Mouse (Mus musculus) myocyte (in vitro differentiated cells): ENCODE measurements around the gene Castor1.

Experiments used
- CEBPB ChIP-seq: IDR thresholded peaks from 2 replicates; pipeline ENCODE4 v1.6.1; 2011; ENCODE audit warnings: mild to moderate bottlenecking, moderate library complexity; ENCODE audit not compliant: poor library complexity, insufficient read depth, severe bottlenecking
- E2F4 ChIP-seq: IDR thresholded peaks from one replicate; pipeline ENCODE4 v1.6.1; 2011; ENCODE audit warnings: mild to moderate bottlenecking, control low read depth, moderate library complexity; ENCODE audit not compliant: insufficient read depth
- MAX ChIP-seq: IDR thresholded peaks from one replicate; pipeline ENCODE4 v1.6.1; 2011; ENCODE audit warnings: low read depth, mild to moderate bottlenecking, control low read depth
- MYOD1 ChIP-seq, 3 experiments: IDR thresholded peaks; one replicate each; pipeline ENCODE4 v1.6.1; 2011; ENCODE audit warnings: control low read depth in 2 of 3, low read depth in 2 of 3, mild to moderate bottlenecking in 2 of 3, moderate library complexity in 1 of 3; ENCODE audit not compliant: insufficient read length in 2 of 3, control insufficient read depth in 1 of 3
- MYOG ChIP-seq, 3 experiments: IDR thresholded peaks; one replicate each; pipeline ENCODE4 v1.6.1; 2011; ENCODE audit warnings: control low read depth in 2 of 3, low read depth in 2 of 3, mild to moderate bottlenecking in 2 of 3; ENCODE audit not compliant: insufficient read length in 2 of 3, control insufficient read depth in 1 of 3, insufficient read depth in 1 of 3
- POLR2A ChIP-seq: IDR thresholded peaks from one replicate; pipeline ENCODE4 v1.6.1; 2011; ENCODE audit warnings: low read depth, mild to moderate bottlenecking, control low read depth, moderate library complexity; ENCODE audit not compliant: insufficient read length
- POLR2AphosphoS2 ChIP-seq: IDR thresholded peaks from one replicate; pipeline ENCODE4 v1.6.1; 2011; ENCODE audit warnings: low read depth, control low read depth; ENCODE audit not compliant: insufficient read length
- TCF12 ChIP-seq: IDR thresholded peaks from one replicate; pipeline ENCODE4 v1.6.1; 2011; ENCODE audit warnings: mild to moderate bottlenecking, control low read depth; ENCODE audit not compliant: poor library complexity, insufficient read depth, severe bottlenecking
- TCF3 ChIP-seq: IDR thresholded peaks from one replicate; pipeline ENCODE4 v1.6.1; 2011; ENCODE audit warnings: low read depth, control low read depth; ENCODE audit not compliant: insufficient read length
- USF1 ChIP-seq: IDR thresholded peaks from one replicate; pipeline ENCODE4 v1.6.1; 2011; ENCODE audit warnings: low read depth, mild to moderate bottlenecking, control low read depth, moderate library complexity

DNA sequence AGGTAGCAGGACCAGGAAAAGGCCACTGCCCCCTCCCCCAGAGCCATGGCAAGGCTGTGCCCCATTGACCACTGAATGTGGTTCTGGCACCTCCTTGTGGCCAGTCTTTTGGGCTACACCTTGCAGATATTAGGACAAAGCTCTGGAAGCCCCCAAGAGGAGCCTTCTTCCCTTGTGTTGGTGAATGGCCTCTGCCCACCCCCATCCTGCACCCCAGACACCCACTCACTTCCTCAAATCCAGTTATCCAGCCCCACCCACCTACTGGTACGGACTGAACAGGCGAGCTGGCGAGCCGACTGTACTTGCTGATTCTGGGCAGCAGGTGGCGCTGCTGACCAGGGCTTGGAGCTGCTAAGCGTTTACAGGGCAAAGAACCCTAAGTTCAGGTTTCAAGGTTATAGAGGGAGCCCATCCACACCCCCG lies 40.6 kb downstream of the Castor1 start:
- TF ChIP-seq TCF12, result no peak
- no peak for TF ChIP-seq E2F4
- no peak for TF ChIP-seq POLR2A
- no peak for TF ChIP-seq USF1
- no peak for TF ChIP-seq POLR2AphosphoS2
- TF ChIP-seq MYOG (IDR thresholded peaks at IDR 0.05; ENCODE audit: control insufficient read depth in 1 of 3, insufficient read depth in 1 of 3, insufficient read length in 2 of 3, low read depth in 2 of 3), result no peak
- TF ChIP-seq TCF3, result no peak
- TF ChIP-seq CEBPB, result no peak
- no peak for TF ChIP-seq MYOD1 (IDR thresholded peaks at IDR 0.05; ENCODE audit: control insufficient read depth in 1 of 3, insufficient read length in 2 of 3, low read depth in 2 of 3)
- TF ChIP-seq MAX, result no peak
